Comparison of ENCODE assay signal across 8 mouse cellular contexts in the genomic region with DNA sequence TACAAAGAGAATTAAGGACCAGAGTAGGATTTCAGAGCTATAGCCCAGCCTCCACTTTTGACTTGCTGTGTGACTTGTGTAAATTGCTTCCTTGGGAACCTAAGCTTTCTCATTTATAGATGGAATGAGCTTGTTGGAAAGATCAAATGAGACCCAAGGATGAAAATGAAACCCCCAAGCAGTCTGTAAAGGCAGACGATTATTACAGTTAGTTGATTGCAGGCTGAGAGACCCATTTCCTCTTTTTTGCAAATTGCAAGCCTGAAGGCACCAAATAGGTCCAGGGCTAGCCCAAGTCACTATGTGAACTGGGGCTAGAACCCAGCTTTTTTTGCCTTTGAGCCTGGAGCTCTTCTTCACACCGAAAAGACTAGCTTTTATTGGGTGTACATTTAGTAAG. TPM values are rescaled to one million over a fixed set of nuclear protein-coding genes. Genes with fewer than 3 reads are reported as not detected.
A peak's percentile ranks its signal among the peaks of the same experiment; 100 is the strongest.
DNase-seq lines count a peak whose midpoint lies in the region; ATAC-seq and TF ChIP-seq lines count a peak whose summit lies in the region.

No protein-coding gene starts in this region.

- H3K27me3 ChIP-seq in kidney, embryonic 14.5 days (ENCODE audit: control insufficient read depth, insufficient read depth, low read length) = no peaks in the 10 kb centered on the region
- no peaks in the 10 kb centered on the region for H3K27me3 ChIP-seq in embryonic facial prominence, embryonic 10.5 days (replicated peaks; ENCODE audit: low read depth, poor library complexity, severe bottlenecking)
- H3K27me3 ChIP-seq in hindbrain, postnatal 0 days (ENCODE audit: insufficient read depth, low read length) = no peaks in the 10 kb centered on the region
- H3K27me3 ChIP-seq in midbrain, embryonic 13.5 days = 0 out of 2 replicates have a peak, but pooled peaks cover 10% of the 10 kb centered on the region

- H3K27ac ChIP-seq in kidney, embryonic 14.5 days (ENCODE audit: low read depth, low read length) = no peak overlapping the region
- peak overlapping the region; percentile 92 for H3K27ac ChIP-seq in embryonic facial prominence, embryonic 10.5 days (replicated peaks)
- peak overlapping the region; percentile 91; the same call in 1 of the 2 replicates for H3K27ac ChIP-seq in hindbrain, postnatal 0 days
- H3K27ac ChIP-seq in midbrain, embryonic 13.5 days = peak overlapping the region; percentile 10; the same call in 1 of the 2 replicates

- no peak for DNase-seq in kidney, postnatal 25 days
- no peak for DNase-seq in embryonic facial prominence, embryonic 10.5 days (ENCODE audit: low spot score)
- DNase-seq in hindbrain, postnatal 0 days (ENCODE audit: low spot score) = no peak
- DNase-seq in cerebellum, postnatal 36 days = no peak
- no peak for DNase-seq in urinary bladder, adult 18-20 months (ENCODE audit: low spot score in 2 of 2)

- no peak for TF ChIP-seq CTCF in hindbrain, postnatal 0 days (IDR thresholded peaks at IDR 0.05; ENCODE audit: low read depth)

- H3K36me3 ChIP-seq in kidney, embryonic 14.5 days (ENCODE audit: control insufficient read depth, insufficient read depth, low read length) = no peaks in the 10 kb centered on the region
- H3K36me3 ChIP-seq in embryonic facial prominence, embryonic 10.5 days (replicated peaks) = no peaks in the 10 kb centered on the region
- H3K36me3 ChIP-seq in hindbrain, postnatal 0 days (ENCODE audit: insufficient read depth, low read length) = no peaks in the 10 kb centered on the region
- H3K36me3 ChIP-seq in midbrain, embryonic 13.5 days = no peaks in the 10 kb centered on the region

- peak overlapping the region; percentile 70; the same call in 1 of the 2 replicates for H3K9ac ChIP-seq in kidney, embryonic 14.5 days (ENCODE audit: low read depth, low read length)
- peak overlapping the region; percentile 42; the same call in 1 of the 2 replicates for H3K9ac ChIP-seq in hindbrain, postnatal 0 days (replicated peaks; ENCODE audit: low read length)
- no peak overlapping the region for H3K9ac ChIP-seq in midbrain, embryonic 13.5 days (replicated peaks)

- no peak for ATAC-seq in kidney, embryonic 14.5 days (ENCODE audit: low FRiP score, low TSS enrichment)
- no peak for ATAC-seq in hindbrain, postnatal 0 days
- ATAC-seq in midbrain, embryonic 13.5 days = no peak
- ATAC-seq in megakaryocyte-erythroid progenitor cell, adult 5-6 weeks (replicated peaks; ENCODE audit: low FRiP score, low TSS enrichment, poor library complexity, severe bottlenecking) = no peak

- WGBS in kidney, embryonic 14.5 days = 28% methylated on average over 2 of the region's 2 CpGs
- 39% methylated on average over 2 of the region's 2 CpGs for WGBS in embryonic facial prominence, embryonic 10.5 days
- 36% methylated on average over 2 of the region's 2 CpGs for WGBS in hindbrain, postnatal 0 days
- WGBS in midbrain, embryonic 13.5 days = 42% methylated on average over 2 of the region's 2 CpGs

- no peaks in the 10 kb centered on the region for H3K9me3 ChIP-seq in kidney, embryonic 14.5 days (ENCODE audit: control insufficient read depth, low read length)
- no peaks in the 10 kb centered on the region for H3K9me3 ChIP-seq in embryonic facial prominence, embryonic 10.5 days
- no peaks in the 10 kb centered on the region for H3K9me3 ChIP-seq in hindbrain, postnatal 0 days (ENCODE audit: low read length)
- no peaks in the 10 kb centered on the region for H3K9me3 ChIP-seq in midbrain, embryonic 13.5 days

- H3K4me1 ChIP-seq in kidney, embryonic 14.5 days (ENCODE audit: control insufficient read depth, insufficient read depth, low read length) = no peaks in the 10 kb centered on the region
- peaks cover 11% of the 10 kb centered on the region; the same call in 1 of the 2 replicates for H3K4me1 ChIP-seq in embryonic facial prominence, embryonic 10.5 days
- no peaks in the 10 kb centered on the region for H3K4me1 ChIP-seq in hindbrain, postnatal 0 days (ENCODE audit: insufficient read depth, low read length)
- H3K4me1 ChIP-seq in midbrain, embryonic 13.5 days (replicated peaks) = peaks cover 3% of the 10 kb centered on the region; the same call in 1 of the 2 replicates

- H3K4me3 ChIP-seq in kidney, embryonic 14.5 days (ENCODE audit: low read length) = peak overlapping the region; percentile 52
- peak overlapping the region; percentile 74 for H3K4me3 ChIP-seq in embryonic facial prominence, embryonic 10.5 days
- peak overlapping the region; percentile 48 for H3K4me3 ChIP-seq in hindbrain, postnatal 0 days (ENCODE audit: low read length)
- 0 out of 2 replicates have a peak overlapping the region, but pooled peaks have one; percentile 65 for H3K4me3 ChIP-seq in midbrain, embryonic 13.5 days (replicated peaks)

- peak overlapping the region; percentile 53 for H3K4me2 ChIP-seq in kidney, embryonic 14.5 days (replicated peaks; ENCODE audit: low read depth, low read length)
- H3K4me2 ChIP-seq in hindbrain, postnatal 0 days (ENCODE audit: low read depth, low read length) = peak overlapping the region; percentile 61
- H3K4me2 ChIP-seq in midbrain, embryonic 13.5 days (replicated peaks) = peak overlapping the region; percentile 57

RNA-seq across cellular contexts. Expression of gene Stard10, which starts 5.8 kb away (rescaled TPM):
- polyA plus RNA-seq in kidney, embryonic 14.5 days (2014; fragmentation: Nextera tagmentation; extraction: Ambion mirVana) = 49.5 and 59.6 TPM in 2 replicates
- 12.3 and 15.4 TPM in 2 replicates for polyA plus RNA-seq in embryonic facial prominence, embryonic 10.5 days (2016; fragmentation: Nextera tagmentation; extraction: Ambion mirVana)
- 39.3 and 53.4 TPM in 2 replicates for total RNA-seq in hindbrain, postnatal 0 days (2014; rRNA removed)
- polyA plus RNA-seq in hindbrain, postnatal 0 days (2015; fragmentation: Nextera tagmentation; extraction: Ambion mirVana) = 17.2 and 20.1 TPM in 2 replicates
- 4.4 and 6.8 TPM in 2 replicates for polyA plus RNA-seq in midbrain, embryonic 13.5 days (2015; fragmentation: Nextera tagmentation; extraction: Ambion mirVana)
- 257 and 310 TPM in 2 replicates for total RNA-seq in megakaryocyte-erythroid progenitor cell, adult 5-6 weeks (2014; fragmentation: Nextera tagmentation)
- total RNA-seq in megakaryocyte-erythroid progenitor cell, adult 5-6 weeks (2017) = 103 and 198 TPM in 2 replicates

RNA-seq across cellular contexts. Expression of gene Atg16l2, which starts 9.0 kb away (rescaled TPM):
- 7.6 and 10.5 TPM in 2 replicates for polyA plus RNA-seq in kidney, embryonic 14.5 days (2014; fragmentation: Nextera tagmentation; extraction: Ambion mirVana)
- polyA plus RNA-seq in embryonic facial prominence, embryonic 10.5 days (2016; fragmentation: Nextera tagmentation; extraction: Ambion mirVana) = 13.1 and 15.1 TPM in 2 replicates
- total RNA-seq in hindbrain, postnatal 0 days (2014; rRNA removed) = 16.9 and 49.3 TPM in 2 replicates
- 18.8 and 20.6 TPM in 2 replicates for polyA plus RNA-seq in hindbrain, postnatal 0 days (2015; fragmentation: Nextera tagmentation; extraction: Ambion mirVana)
- polyA plus RNA-seq in midbrain, embryonic 13.5 days (2015; fragmentation: Nextera tagmentation; extraction: Ambion mirVana) = 16.8 and 20.8 TPM in 2 replicates
- 6.1 and 15.3 TPM in 2 replicates for total RNA-seq in megakaryocyte-erythroid progenitor cell, adult 5-6 weeks (2014; fragmentation: Nextera tagmentation)
- 0.70 and 1.6 TPM in 2 replicates for total RNA-seq in megakaryocyte-erythroid progenitor cell, adult 5-6 weeks (2017)

RNA-seq across cellular contexts. Expression of gene Arap1, which starts 36.8 kb away (rescaled TPM):
- 70.9 and 92.5 TPM in 2 replicates for polyA plus RNA-seq in kidney, embryonic 14.5 days (2014; fragmentation: Nextera tagmentation; extraction: Ambion mirVana)
- polyA plus RNA-seq in embryonic facial prominence, embryonic 10.5 days (2016; fragmentation: Nextera tagmentation; extraction: Ambion mirVana) = 15.4 and 17.4 TPM in 2 replicates
- 19.2 and 44.0 TPM in 2 replicates for total RNA-seq in hindbrain, postnatal 0 days (2014; rRNA removed)
- polyA plus RNA-seq in hindbrain, postnatal 0 days (2015; fragmentation: Nextera tagmentation; extraction: Ambion mirVana) = 9.2 and 10.5 TPM in 2 replicates
- 6.2 and 7.8 TPM in 2 replicates for polyA plus RNA-seq in midbrain, embryonic 13.5 days (2015; fragmentation: Nextera tagmentation; extraction: Ambion mirVana)
- 68.9 and 88.4 TPM in 2 replicates for total RNA-seq in megakaryocyte-erythroid progenitor cell, adult 5-6 weeks (2014; fragmentation: Nextera tagmentation)
- total RNA-seq in megakaryocyte-erythroid progenitor cell, adult 5-6 weeks (2017) = 20.1 and 31.0 TPM in 2 replicates
